Mouse (Mus musculus): ENCODE data around the gene Crabp2. TPM values are rescaled to one million over a fixed set of nuclear protein-coding genes. Genes with fewer than 3 reads are reported as not detected.
A peak's percentile ranks its signal among the peaks of the same experiment; 100 is the strongest.

Gene Crabp2
- total and polyA plus RNA-seq, 3 experiments, result 0.23 to 1.2 TPM; not detected in 1

DNA sequence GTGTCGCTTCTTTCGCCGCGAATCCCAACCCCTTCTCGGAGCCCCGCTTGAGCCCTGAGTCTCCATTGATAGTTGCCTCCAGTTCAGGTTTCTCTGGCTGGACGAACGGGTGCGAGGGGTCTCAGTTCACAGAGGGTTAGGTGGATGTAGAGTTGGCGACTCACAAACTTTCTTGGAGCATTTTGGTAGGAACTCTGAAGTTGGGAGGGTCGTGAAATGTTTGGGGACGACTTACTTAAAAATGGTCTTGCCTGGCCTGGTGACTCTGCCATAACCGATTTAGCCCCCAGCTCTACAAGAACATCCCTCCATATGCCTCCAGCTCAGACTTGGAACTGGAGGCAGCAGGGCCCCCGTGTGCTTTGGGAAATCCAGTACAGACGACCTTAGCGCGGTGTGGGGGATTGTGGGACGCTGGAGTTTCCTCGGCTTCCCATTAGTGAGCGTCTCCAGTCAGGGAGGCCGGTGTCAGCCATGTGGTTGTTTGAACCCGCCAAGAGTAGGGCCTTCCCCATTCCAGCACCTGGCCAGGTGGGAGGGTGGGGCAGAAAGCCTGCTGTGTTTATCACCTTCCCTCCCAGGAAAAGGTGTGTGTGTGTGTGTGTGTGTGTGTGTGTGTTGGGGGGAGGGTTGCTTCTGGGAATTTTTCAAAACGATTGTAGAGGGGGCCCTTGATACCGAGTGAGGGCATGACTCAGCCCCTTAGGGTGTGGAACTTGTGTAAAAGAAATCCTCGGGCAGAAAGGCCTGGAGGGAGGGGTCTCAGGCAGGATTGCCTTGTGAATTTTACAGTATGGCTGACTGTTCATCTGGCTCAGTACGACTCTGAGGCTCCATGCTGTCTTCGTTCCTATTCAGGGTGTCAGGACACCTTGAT is 41.2 kb upstream of the Crabp2 start:
- Histone ChIP-seq H3K79me2 (ENCODE audit: control insufficient read depth, insufficient read depth, low read length, poor library complexity) (peaks cover 64% of the 10 kb centered on the region), H3K4me1 (ENCODE audit: control insufficient read depth in 1 of 2, insufficient read depth in 2 of 2, low read length in 2 of 2) (peaks cover 0 to 34% of the 10 kb centered on the region in 2 experiments; a peak in 3 of 4 replicates), H3K27me3 (ENCODE audit: control insufficient read depth in 1 of 2, insufficient read depth in 2 of 2, low read length in 2 of 2) (no peaks in the 10 kb centered on the region), H3K9me3 (replicated peaks; ENCODE audit: insufficient read depth, low read length) (no peaks in the 10 kb centered on the region), H3K27ac (ENCODE audit: control insufficient read depth, low read depth, low read length) (peak overlapping the region; percentile 85), H3K36me3 (ENCODE audit: control insufficient read depth in 1 of 2, insufficient read depth in 2 of 2, low read length in 2 of 2) (peaks cover 5 to 46% of the 10 kb centered on the region in 2 experiments; a peak in 3 of 4 replicates), H3K4me3 (ENCODE audit: control insufficient read depth in 1 of 2, insufficient read depth in 1 of 2, low read depth in 2 of 2, low read length in 2 of 2) (peak overlapping the region; percentile 82 to 99), H3K9ac (ENCODE audit: control insufficient read depth, low read depth, low read length, poor library complexity, severe bottlenecking) (peak overlapping the region; percentile 97)
- DNase-seq (ENCODE audit: low read depth, low spot score), result peak; percentile 71
- no peak for TF ChIP-seq UBTF (IDR thresholded peaks at IDR 0.05; ENCODE audit: borderline replicate concordance, insufficient read depth, low read depth, low read length)
- no peak for TF ChIP-seq MAFK (IDR thresholded peaks at IDR 0.05; ENCODE audit: borderline replicate concordance, low read depth, low read length)
- no peak for TF ChIP-seq MYB (IDR thresholded peaks at IDR 0.05; ENCODE audit: low read depth, low read length)
- TF ChIP-seq NELFE (IDR thresholded peaks at IDR 0.05; ENCODE audit: low read depth, low read length), result peak; percentile 46
- peak; percentile 89 for TF ChIP-seq MXI1 (IDR thresholded peaks at IDR 0.05; ENCODE audit: low read depth, low read length)
- peak in 1 of 2 experiments; percentile 49; a peak in 2 of 4 replicates for TF ChIP-seq POLR2A (IDR thresholded peaks at IDR 0.05; ENCODE audit: control insufficient read depth in 1 of 2, insufficient read depth in 1 of 2, low read depth in 1 of 2, low read length in 2 of 2, poor library complexity in 1 of 2)
- TF ChIP-seq ZKSCAN1 (IDR thresholded peaks at IDR 0.05; ENCODE audit: low read depth, low read length), result no peak
- no peak for TF ChIP-seq GATA1 (IDR thresholded peaks at IDR 0.05; ENCODE audit: low read depth, low read length)
- TF ChIP-seq JUND (IDR thresholded peaks at IDR 0.05; ENCODE audit: low read depth, low read length), result no peak
- TF ChIP-seq ZMIZ1 (IDR thresholded peaks at IDR 0.05; ENCODE audit: low read depth, low read length), result no peak
- TF ChIP-seq MAX (IDR thresholded peaks at IDR 0.05; ENCODE audit: low read length), result peak; percentile 67
- TF ChIP-seq USF1 (IDR thresholded peaks at IDR 0.05; ENCODE audit: low read depth, low read length), result no peak
- peak; percentile 66; the same call in 1 of the 2 replicates for TF ChIP-seq MAZ (IDR thresholded peaks at IDR 0.05; ENCODE audit: low read depth, low read length)
- no peak for TF ChIP-seq CTCF (IDR thresholded peaks at IDR 0.05 in 2 of 3, conservative IDR thresholded peaks at IDR 0.05 in 1 of 3; ENCODE audit: control insufficient read depth in 1 of 3, insufficient read depth in 1 of 3, low read depth in 2 of 3, low read length in 3 of 3, poor library complexity in 1 of 3, severe bottlenecking in 1 of 3)
- TF ChIP-seq TAL1 (IDR thresholded peaks at IDR 0.05; ENCODE audit: low read length), result no peak
- TF ChIP-seq USF2 (IDR thresholded peaks at IDR 0.05; ENCODE audit: borderline replicate concordance in 1 of 2, insufficient read depth in 1 of 2, low read depth in 1 of 2, low read length in 2 of 2), result no peak
- peak; percentile 18; the same call in 1 of the 2 replicates for TF ChIP-seq ETS1 (IDR thresholded peaks at IDR 0.05; ENCODE audit: low read depth, low read length)
- TF ChIP-seq ELF1 (IDR thresholded peaks at IDR 0.05; ENCODE audit: low read depth, low read length), result no peak
- TF ChIP-seq E2F4 (IDR thresholded peaks at IDR 0.05; ENCODE audit: borderline replicate concordance, low read depth, low read length), result no peak
- TF ChIP-seq RCOR1 (IDR thresholded peaks at IDR 0.05; ENCODE audit: low read depth, low read length), result no peak
- no peak for TF ChIP-seq POLR2AphosphoS5 (IDR thresholded peaks at IDR 0.05; ENCODE audit: borderline replicate concordance, low read depth, low read length)
- TF ChIP-seq CHD1 (IDR thresholded peaks at IDR 0.05; ENCODE audit: low read depth, low read length), result peak; percentile 67; the same call in 1 of the 2 replicates
- TF ChIP-seq SIN3A (IDR thresholded peaks at IDR 0.05; ENCODE audit: low read length), result peak; percentile 83
- TF ChIP-seq MYC (IDR thresholded peaks at IDR 0.05; ENCODE audit: low read depth, low read length), result peak; percentile 82
- no peak for TF ChIP-seq GABPA (IDR thresholded peaks at IDR 0.05; ENCODE audit: low read depth, low read length)
- no peak for TF ChIP-seq NRF1 (IDR thresholded peaks at IDR 0.05; ENCODE audit: insufficient read depth, low read depth, low read length, poor library complexity, severe bottlenecking)
- TF ChIP-seq RAD21 (IDR thresholded peaks at IDR 0.05; ENCODE audit: low read depth, low read length), result no peak
- no peak for TF ChIP-seq ZNF384 (IDR thresholded peaks at IDR 0.05; ENCODE audit: low read depth, low read length)
- TF ChIP-seq POLR2AphosphoS2 (IDR thresholded peaks at IDR 0.05; ENCODE audit: low read length), result no peak
- TF ChIP-seq HCFC1 (IDR thresholded peaks at IDR 0.05; ENCODE audit: low read depth, low read length), result peak; percentile 22; the same call in 1 of the 2 replicates
- no peak for TF ChIP-seq BHLHE40 (IDR thresholded peaks at IDR 0.05; ENCODE audit: borderline replicate concordance, low read depth, low read length)
- no peak for TF ChIP-seq MEF2A (IDR thresholded peaks at IDR 0.05; ENCODE audit: extremely low read depth, insufficient replicate concordance, low read depth, low read length, poor library complexity, severe bottlenecking)
- no peak for TF ChIP-seq SMC3 (IDR thresholded peaks at IDR 0.05; ENCODE audit: low read depth, low read length)
- TF ChIP-seq TBP (IDR thresholded peaks at IDR 0.05; ENCODE audit: low read depth, low read length), result peak; percentile 62; the same call in 1 of the 2 replicates
- TF ChIP-seq CHD2 (IDR thresholded peaks at IDR 0.05; ENCODE audit: low read length), result no peak
